Mouse (Mus musculus): ENCODE measurements around the gene Ksr2.

The Ksr2 gene

GRCm38 (mm10) chr5:117704371-117704770 is 290.6 kb downstream of the Ksr2 start:
- DNase-seq = no peak

GRCm38 (mm10) chr5:117706633-117707032 is 292.8 kb downstream of the Ksr2 start:
- DNase-seq = no peak

- no peak for DNase-seq
These were observed 295.5 kb downstream of the Ksr2 start for GRCm38 (mm10) chr5:117709306-117709705.

GRCm38 (mm10) chr5:117711636-117712035 is 297.8 kb downstream of the Ksr2 start:
- DNase-seq = no peak

GRCm38 (mm10) chr5:117712207-117712606 is 298.4 kb downstream of the Ksr2 start:
- DNase-seq = no peak

- DNase-seq = no peak
These were observed 303.3 kb downstream of the Ksr2 start for GRCm38 (mm10) chr5:117717120-117717519.

- DNase-seq = no peak
These were observed 309.5 kb downstream of the Ksr2 start for GRCm38 (mm10) chr5:117723316-117723715.

- no peak for DNase-seq
These were observed 312.7 kb downstream of the Ksr2 start for GRCm38 (mm10) chr5:117726548-117726947.

- DNase-seq = no peak
These were observed 313.3 kb downstream of the Ksr2 start for GRCm38 (mm10) chr5:117727138-117727537.

GRCm38 (mm10) chr5:117731311-117731710 is 317.5 kb downstream of the Ksr2 start:
- DNase-seq = no peak

- no peak for DNase-seq
These were observed 330.9 kb downstream of the Ksr2 start for GRCm38 (mm10) chr5:117744654-117745178.

- DNase-seq = peak; percentile 81
These were observed 335.6 kb downstream of the Ksr2 start for GRCm38 (mm10) chr5:117749353-117749752.

- no peak for DNase-seq
These were observed 344.1 kb downstream of the Ksr2 start for GRCm38 (mm10) chr5:117757696-117758482.

GRCm38 (mm10) chr5:117761181-117761832 is 347.5 kb downstream of the Ksr2 start:
- DNase-seq = no peak

GRCm38 (mm10) chr5:117764496-117764895 is 350.7 kb downstream of the Ksr2 start:
- peak; percentile 90 for DNase-seq

- DNase-seq = no peak
These were observed 365.4 kb downstream of the Ksr2 start for GRCm38 (mm10) chr5:117779175-117779574.

GRCm38 (mm10) chr5:117780681-117781080 is 366.9 kb downstream of the Ksr2 start, which contains the start of gene Nos1:
Gene Nos1 (plus strand): TSS chr5:117781032.
- DNase-seq = no peak

- DNase-seq = no peak
These were observed 367.4 kb downstream of the Ksr2 start for GRCm38 (mm10) chr5:117781178-117781577.

- DNase-seq = no peak
These were observed 376.3 kb downstream of the Ksr2 start for GRCm38 (mm10) chr5:117790071-117790470.

GRCm38 (mm10) chr5:117791875-117792274 is 378.1 kb downstream of the Ksr2 start:
- DNase-seq = no peak

- no peak for DNase-seq
These were observed 387.0 kb downstream of the Ksr2 start for GRCm38 (mm10) chr5:117800849-117801248.

GRCm38 (mm10) chr5:117802071-117802521 is 388.3 kb downstream of the Ksr2 start:
- DNase-seq = no peak

- DNase-seq = no peak
These were observed 389.8 kb downstream of the Ksr2 start for GRCm38 (mm10) chr5:117803551-117803950.

- no peak for DNase-seq
These were observed 397.1 kb downstream of the Ksr2 start for GRCm38 (mm10) chr5:117810930-117811329.
